Mouse (Mus musculus) liver, adult 2 months (tissue): ENCODE data around the gene Rdh9.
A peak's percentile ranks its signal among the peaks of the same experiment; 100 is the strongest.

ENCODE experiments used
- CTCF ChIP-seq: fragments of 200-500 bp; IDR thresholded peaks from 2 replicates; pipeline ENCODE4 v1.5.1; 2011; ENCODE audit warnings: low read depth, low read length, control low read depth
- POLR2A ChIP-seq: fragments of 200-500 bp; IDR thresholded peaks from 2 replicates; pipeline ENCODE4 v1.6.1; 2011; ENCODE audit warnings: low read length, control low read depth; ENCODE audit not compliant: insufficient read depth; ENCODE audit errors: extremely low read depth

DNA sequence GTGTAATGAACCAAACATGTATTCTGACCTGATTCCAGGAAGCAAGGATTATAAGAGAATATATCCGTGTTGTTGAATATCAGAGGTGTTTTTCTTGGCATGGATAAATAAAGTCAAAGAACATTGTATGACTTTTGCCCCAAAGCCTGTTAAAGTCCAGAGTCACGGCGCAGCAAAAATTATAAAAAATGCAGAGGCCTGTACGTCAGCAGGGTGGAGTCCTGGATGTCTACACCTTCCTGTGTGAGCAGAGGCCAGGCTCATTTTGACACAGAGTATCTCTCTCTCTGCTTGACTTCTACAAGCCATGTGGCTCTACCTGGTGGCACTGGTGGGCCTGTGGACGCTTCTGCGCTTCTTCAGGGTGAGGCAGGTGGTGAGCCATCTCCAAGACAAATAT, 24.7 kb downstream of the Rdh9 start, which contains the start of gene Rdh16:
- no peak for TF ChIP-seq CTCF
- 0 out of 2 replicates have a peak, but pooled peaks have one; percentile 33 for TF ChIP-seq POLR2A
